Mouse (Mus musculus) midbrain, embryonic 10.5 days (tissue): ENCODE measurements around the gene C530008M17Rik. TPM values are rescaled to one million over a fixed set of nuclear protein-coding genes. Genes with fewer than 3 reads are reported as not detected.
A peak's percentile ranks its signal among the peaks of the same experiment; 100 is the strongest.

Experiments used
- DNase-seq: peaks from one replicate; pipeline ENCODE4 v3.0.0-alpha.2; 2017; ENCODE audit warnings: low spot score
- H3K27ac ChIP-seq: fragments of 300-500 bp; sonication (generic); replicated peaks from 2 replicates; pipeline ENCODE4 v1.5.1; 2016; ENCODE audit warnings: mild to moderate bottlenecking
- H3K27me3 ChIP-seq: fragments of 300-500 bp; sonication (generic); 2 replicates; pipeline ENCODE4 v1.6.1; 2016; ENCODE audit warnings: low read depth, mild to moderate bottlenecking; ENCODE audit not compliant: poor library complexity, severe bottlenecking
- H3K36me3 ChIP-seq: fragments of 300-500 bp; sonication (generic); 2 replicates; pipeline ENCODE4 v1.6.1; 2016; ENCODE audit warnings: mild to moderate bottlenecking, moderate library complexity
- H3K4me1 ChIP-seq: fragments of 300-500 bp; sonication (generic); 2 replicates; pipeline ENCODE4 v1.6.1; 2016
- H3K4me3 ChIP-seq: fragments of 300-500 bp; sonication (generic); 2 replicates; pipeline ENCODE4 v1.5.1; 2016; ENCODE audit warnings: mild to moderate bottlenecking, moderate library complexity
- H3K9me3 ChIP-seq: fragments of 300-500 bp; sonication (generic); replicated peaks from 2 replicates; pipeline ENCODE4 v1.6.1; 2016; ENCODE audit warnings: mild to moderate bottlenecking
- WGBS: fragments of 180-500 bp; shearing (Covaris S2); methylation state at CpG from one replicate; pipeline ENCODE4 v1.1.7; 2016; 5-methylcytosine and 5-hydroxymethylcytosine counted together
- polyA plus RNA-seq: library from polyadenylated mRNA; unstranded; fragments of >200 nt; fragmentation: Nextera tagmentation; extraction: Ambion mirVana; gene quantifications from 2 replicates; pipeline ENCODE4 v1.2.1, GENCODE M21; 2016

Gene C530008M17Rik
- polyA plus RNA-seq, 1 experiment from 2014 or later, result 31.5 TPM

DNA sequence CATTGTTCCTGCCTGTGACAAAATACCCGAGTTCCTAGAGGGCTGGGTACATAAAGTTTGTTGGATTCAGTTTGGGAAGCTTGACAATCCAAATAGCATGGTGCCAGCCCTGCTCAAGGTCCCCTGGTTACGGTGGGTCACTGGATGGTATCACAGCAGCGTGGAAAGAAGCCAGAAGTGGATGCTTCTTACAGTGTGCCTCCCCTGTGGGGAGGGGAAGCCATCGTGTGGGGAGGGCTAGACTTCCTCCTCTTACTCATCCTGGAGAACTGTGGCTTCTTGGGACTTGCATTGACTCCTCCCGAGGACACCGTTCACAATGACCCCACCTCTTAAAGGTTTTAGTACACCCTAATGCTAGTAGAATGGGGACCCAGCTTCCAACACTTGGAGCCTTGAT is 183.5 kb downstream of the C530008M17Rik start:
- WGBS, result 88% methylated on average over 6 of the region's 6 CpGs
- Histone ChIP-seq H3K27ac (no peak overlapping the region), H3K36me3 (peaks cover 14% of the 10 kb centered on the region; the same call in 1 of the 2 replicates), H3K9me3 (no peaks in the 10 kb centered on the region), H3K4me1 (no peaks in the 10 kb centered on the region; the same call in none of the 2 replicates), H3K4me3 (no peak overlapping the region), H3K27me3 (no peaks in the 10 kb centered on the region)
- DNase-seq, result no peak

DNA sequence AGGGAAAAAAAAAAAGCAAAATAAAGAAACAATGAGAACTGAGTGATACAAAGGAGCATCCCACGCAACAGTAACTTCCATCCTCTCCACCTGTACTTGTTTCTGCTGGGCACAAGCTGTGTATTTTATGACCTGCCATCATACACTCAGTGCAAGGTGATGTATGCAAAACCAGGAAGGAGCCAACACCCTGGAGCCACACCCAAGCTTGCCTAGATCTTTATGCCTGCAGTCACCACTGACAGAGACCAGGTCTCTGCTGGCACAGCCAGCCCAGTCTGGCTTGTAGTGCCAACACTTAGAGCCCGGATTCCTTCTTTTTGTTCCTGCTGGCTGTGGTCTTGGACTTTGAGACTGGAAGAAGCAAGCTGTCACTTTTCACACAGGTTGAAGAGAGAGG is 185.5 kb downstream of the C530008M17Rik start:
- Histone ChIP-seq H3K36me3 (peaks cover 24% of the 10 kb centered on the region; the same call in 1 of the 2 replicates), H3K4me1 (no peaks in the 10 kb centered on the region; the same call in none of the 2 replicates), H3K27me3 (no peaks in the 10 kb centered on the region), H3K9me3 (no peaks in the 10 kb centered on the region), H3K4me3 (no peak overlapping the region), H3K27ac (no peak overlapping the region)
- 90% methylated on average over 2 of the region's 2 CpGs for WGBS
- no peak for DNase-seq

DNA sequence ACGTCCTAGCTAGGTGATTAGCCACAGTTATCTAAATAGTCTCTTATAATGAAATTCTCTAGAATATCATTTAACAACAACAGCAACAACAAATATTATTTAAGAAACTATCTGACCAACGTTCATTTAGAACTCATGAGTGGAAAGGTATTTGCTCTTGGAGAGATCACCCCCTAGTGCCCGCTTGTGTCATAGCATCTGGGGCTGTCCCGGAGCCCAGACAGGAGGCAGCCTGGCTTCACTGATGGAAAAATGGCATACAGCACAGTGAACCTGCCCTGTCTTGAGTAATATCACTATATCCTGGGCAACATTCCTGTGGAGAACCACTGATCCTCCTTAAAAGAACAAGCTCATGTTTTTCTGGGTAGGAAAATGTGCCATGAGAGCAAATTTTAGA is 187.1 kb downstream of the C530008M17Rik start:
- Histone ChIP-seq H3K27ac (no peak overlapping the region), H3K4me3 (no peak overlapping the region)

DNA sequence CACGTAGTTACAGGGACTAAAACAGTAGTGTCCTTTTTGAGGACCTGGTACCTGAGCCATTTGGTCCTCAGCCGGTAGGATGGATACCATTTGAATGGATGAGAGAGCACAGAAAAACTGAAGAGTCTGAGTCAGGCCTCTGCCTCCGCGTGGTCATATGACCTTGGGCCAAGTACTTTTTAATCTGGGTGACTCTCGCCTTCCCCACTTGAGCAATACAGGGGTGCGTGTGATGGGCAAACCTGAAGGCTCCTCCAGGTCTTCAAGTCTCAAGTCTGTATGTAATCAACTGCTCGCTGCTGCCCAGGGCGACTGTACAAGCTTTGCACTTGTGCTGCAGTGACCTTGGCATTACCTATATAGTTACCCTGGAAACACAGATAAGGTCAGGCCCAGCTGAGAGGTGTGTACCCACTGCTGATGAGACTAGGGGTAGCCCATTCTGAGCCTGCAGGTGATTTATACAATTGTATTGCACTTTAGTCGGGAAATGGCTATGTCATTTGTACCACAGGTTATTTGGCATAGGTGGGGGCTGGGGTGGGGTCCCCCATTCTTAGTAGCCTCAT is 187.6 kb downstream of the C530008M17Rik start:
- no peak overlapping the region for H3K27ac ChIP-seq
- peaks cover 34% of the 10 kb centered on the region for H3K36me3 ChIP-seq
- no peaks in the 10 kb centered on the region; the same call in none of the 2 replicates for H3K4me1 ChIP-seq
- H3K9me3 ChIP-seq, result no peaks in the 10 kb centered on the region
- no peak for DNase-seq
- WGBS, result 91% methylated on average over 9 of the region's 9 CpGs
- H3K27me3 ChIP-seq, result no peaks in the 10 kb centered on the region
- H3K4me3 ChIP-seq, result no peak overlapping the region

More for the DNA sequence above, 187.1 kb downstream of the C530008M17Rik start:
- Histone ChIP-seq H3K9me3 (no peaks in the 10 kb centered on the region), H3K4me1 (no peaks in the 10 kb centered on the region; the same call in none of the 2 replicates), H3K36me3 (peaks cover 29% of the 10 kb centered on the region), H3K27me3 (no peaks in the 10 kb centered on the region)
- peak; percentile 53 for DNase-seq
- 24% methylated on average over 4 of the region's 4 CpGs for WGBS

DNA sequence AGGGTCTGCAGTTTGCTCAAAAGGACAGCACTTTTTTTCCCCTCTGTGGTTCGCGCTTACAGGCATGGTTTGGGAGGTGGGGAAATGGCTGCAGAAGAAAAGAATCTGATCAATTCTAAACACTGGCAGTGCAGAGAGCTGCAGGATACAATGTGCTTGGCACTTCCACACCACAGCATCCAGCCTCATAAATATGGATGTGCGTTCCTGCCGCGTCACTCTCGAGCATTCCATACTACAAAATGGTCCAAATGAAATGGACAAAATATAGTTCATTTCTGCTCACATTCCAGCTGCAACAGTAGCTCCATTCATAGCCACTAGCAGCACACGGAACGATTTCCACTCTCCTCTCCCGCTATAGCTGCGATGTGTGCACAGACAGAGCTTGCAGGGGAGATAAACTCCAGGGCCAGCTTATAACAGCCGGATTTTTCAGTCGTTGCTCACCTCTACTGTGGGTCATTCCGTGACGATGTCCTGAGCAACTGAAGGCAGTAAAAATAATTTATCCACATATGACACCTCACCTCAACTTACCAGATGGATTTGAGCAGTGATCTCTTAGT is 188.4 kb downstream of the C530008M17Rik start:
- 93% methylated on average over 14 of the region's 14 CpGs for WGBS

DNA sequence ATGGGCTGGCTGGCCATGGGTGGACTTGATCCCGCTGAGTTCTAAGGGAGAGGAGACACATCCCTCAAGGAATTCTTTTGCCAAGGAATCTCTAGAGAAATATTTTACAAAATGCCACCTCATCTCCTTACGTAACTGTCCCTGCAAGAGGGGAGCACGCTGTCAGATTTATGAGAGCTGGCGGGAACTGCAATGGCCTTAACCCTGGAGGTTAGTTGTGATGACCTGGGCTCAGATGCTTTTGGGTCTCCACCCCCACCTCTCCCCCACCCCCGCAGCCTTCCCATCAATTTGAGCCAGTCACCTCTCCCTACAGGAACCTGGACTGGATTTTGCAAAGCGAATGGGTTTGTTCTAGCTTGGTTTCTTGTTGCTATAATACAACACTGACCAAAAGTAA is 190.8 kb downstream of the C530008M17Rik start:
- DNase-seq, result no peak
- peaks cover 7% of the 10 kb centered on the region for H3K4me1 ChIP-seq
- no peaks in the 10 kb centered on the region for H3K9me3 ChIP-seq
- no peak overlapping the region for H3K4me3 ChIP-seq
- 92% methylated on average over 6 of the region's 6 CpGs for WGBS
- H3K27me3 ChIP-seq, result no peaks in the 10 kb centered on the region
- H3K36me3 ChIP-seq, result peaks cover 42% of the 10 kb centered on the region
- no peak overlapping the region for H3K27ac ChIP-seq

More for the DNA sequence above, 188.4 kb downstream of the C530008M17Rik start:
- Histone ChIP-seq H3K27ac (no peak overlapping the region), H3K27me3 (no peaks in the 10 kb centered on the region), H3K36me3 (peaks cover 39% of the 10 kb centered on the region), H3K4me1 (no peaks in the 10 kb centered on the region; the same call in none of the 2 replicates), H3K4me3 (no peak overlapping the region), H3K9me3 (no peaks in the 10 kb centered on the region)
- DNase-seq, result no peak

DNA sequence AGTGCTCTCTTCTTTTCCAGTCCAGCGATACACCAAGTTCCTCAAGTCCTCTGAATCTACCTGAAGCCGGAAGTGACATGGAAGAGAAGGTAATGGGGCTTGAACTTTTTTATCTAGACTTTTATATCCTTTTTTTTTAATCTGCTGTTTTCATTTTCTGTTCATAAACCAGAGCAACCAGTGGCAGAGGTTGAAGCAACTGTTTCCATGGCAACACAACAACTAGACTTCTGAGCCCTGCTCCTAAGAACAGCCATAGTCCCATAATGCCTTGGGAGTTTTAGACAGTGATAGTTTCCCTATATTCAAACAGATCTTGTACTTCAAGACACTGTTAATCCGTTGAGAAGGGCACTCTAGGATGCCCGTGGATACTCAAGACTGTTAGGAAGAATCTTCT is 195.0 kb downstream of the C530008M17Rik start:
- peaks cover 25% of the 10 kb centered on the region for H3K27me3 ChIP-seq
- no peak overlapping the region for H3K27ac ChIP-seq
- H3K4me3 ChIP-seq, result no peak overlapping the region
- H3K4me1 ChIP-seq, result peaks cover 14% of the 10 kb centered on the region
- 81% methylated on average over 4 of the region's 4 CpGs for WGBS
- no peak for DNase-seq
- no peaks in the 10 kb centered on the region for H3K9me3 ChIP-seq
- H3K36me3 ChIP-seq, result peaks cover 60% of the 10 kb centered on the region

DNA sequence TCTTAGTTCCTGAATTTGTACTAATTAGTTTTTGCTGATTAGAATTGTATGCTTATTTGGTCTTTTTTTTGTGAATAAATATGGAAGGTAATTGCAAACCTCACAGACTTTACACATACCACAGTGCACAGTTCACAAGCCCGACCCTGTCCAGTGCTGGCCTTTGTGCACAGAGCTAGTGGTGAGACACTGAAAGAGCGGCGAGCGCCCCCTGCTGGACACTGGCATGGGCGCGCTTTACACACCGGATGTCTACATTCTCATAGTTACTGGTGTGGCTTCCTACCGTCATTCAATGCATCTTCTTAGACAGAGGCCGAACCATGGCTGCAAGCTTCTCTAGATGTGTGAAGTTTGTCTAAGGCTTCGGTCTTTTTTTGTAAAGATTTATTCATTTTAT is 197.2 kb downstream of the C530008M17Rik start:
- Histone ChIP-seq H3K27me3 (peaks cover 47% of the 10 kb centered on the region), H3K4me3 (no peak overlapping the region), H3K4me1 (peaks cover 30% of the 10 kb centered on the region), H3K27ac (no peak overlapping the region), H3K36me3 (peaks cover 69% of the 10 kb centered on the region), H3K9me3 (no peaks in the 10 kb centered on the region)
- DNase-seq, result peak; percentile 88
- 15% methylated on average over 10 of the region's 10 CpGs for WGBS

DNA sequence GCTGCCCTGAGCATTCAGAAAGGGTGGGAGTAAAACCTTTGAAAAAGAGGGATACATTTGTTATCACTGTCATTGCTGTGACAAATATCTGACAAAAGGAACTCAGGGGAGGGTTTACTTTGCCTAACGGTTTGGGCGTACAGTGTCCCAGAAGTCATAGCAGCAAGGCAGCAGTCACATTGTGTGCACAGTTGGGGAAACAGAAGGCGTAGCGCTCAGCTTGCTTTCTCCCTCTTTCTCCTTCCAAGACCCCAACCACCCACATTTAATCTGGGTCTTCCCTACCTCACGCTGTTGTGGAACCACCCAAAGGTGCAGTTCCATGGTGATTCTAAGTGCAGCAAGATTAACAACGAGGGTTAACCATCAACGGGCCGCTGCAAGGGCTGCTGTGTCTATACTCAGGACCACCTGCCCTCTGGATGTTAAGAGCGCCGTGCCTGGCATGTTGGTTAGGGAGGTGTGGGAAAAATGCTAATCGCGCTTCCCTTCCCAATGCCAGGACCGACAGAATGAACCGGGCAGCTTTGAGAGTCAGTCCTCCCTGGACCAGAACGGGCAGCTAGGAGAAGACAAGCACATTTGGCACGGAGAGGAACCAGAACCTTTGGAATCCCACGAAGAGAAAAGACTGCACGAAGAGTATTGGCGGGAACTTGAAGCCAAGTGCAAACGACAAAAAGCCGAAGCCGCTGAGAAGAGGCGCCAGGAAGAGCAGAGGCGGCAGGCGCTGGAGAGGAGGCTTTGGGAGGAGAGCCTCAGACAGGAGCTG is 199.7 kb downstream of the C530008M17Rik start:
- H3K4me3 ChIP-seq, result peak overlapping the region; percentile 47
- peaks cover 76% of the 10 kb centered on the region for H3K36me3 ChIP-seq
- H3K9me3 ChIP-seq, result no peaks in the 10 kb centered on the region
- 17% methylated on average over 25 of the region's 25 CpGs for WGBS
- peaks cover 24% of the 10 kb centered on the region for H3K4me1 ChIP-seq
- H3K27me3 ChIP-seq, result peaks cover 59% of the 10 kb centered on the region
- H3K27ac ChIP-seq, result no peak overlapping the region
- peak; percentile 28 for DNase-seq

DNA sequence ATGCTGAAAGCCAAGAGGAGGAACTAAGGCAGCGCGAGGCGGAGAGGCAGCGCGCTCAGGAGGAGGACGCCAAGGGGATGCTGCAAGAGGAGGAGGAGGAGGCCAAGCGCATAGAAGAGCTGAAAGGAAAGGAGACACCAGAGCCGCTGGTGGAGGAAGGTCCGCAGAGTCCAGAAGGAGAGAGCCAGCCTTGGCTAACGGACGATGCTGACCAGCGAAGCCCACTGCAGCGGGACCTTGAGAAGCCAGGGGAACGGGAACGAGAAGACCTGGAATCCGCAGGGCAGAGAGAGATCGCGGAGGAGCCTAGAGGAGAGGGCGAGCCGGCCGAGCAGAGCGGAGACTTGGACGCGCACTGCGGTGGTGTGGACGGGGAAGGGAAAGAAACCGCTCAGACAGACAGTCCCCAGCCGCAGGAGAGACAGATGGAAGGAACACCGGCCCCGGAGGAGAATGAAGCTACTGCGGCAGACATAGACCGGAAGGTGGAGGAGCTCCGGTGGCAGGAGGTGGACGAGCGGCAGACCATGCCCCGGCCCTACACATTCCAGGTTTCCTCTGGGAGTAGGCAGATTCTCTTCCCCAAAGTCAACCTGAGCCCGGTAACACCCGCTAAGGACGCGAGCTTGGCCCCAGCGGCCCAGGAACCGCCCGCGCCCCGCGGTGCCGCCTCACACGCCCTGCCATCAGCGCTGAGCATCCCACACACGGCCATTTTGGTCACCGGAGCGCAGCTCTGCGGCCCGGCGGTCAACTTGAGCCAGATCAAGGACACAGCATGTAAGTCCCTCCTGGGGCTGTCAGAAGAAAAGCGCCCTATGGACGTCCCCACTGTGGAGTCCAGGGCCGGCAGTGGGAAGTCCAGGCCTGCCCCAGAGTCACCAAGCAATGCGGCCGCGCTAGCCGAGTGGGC is 201.0 kb downstream of the C530008M17Rik start:
- Histone ChIP-seq H3K9me3 (no peaks in the 10 kb centered on the region), H3K4me1 (peaks cover 23% of the 10 kb centered on the region), H3K36me3 (peaks cover 74% of the 10 kb centered on the region), H3K27me3 (peaks cover 59% of the 10 kb centered on the region), H3K4me3 (peak overlapping the region; percentile 47), H3K27ac (no peak overlapping the region; the same call in 1 of the 2 replicates)
- WGBS, result 6% methylated on average over 62 of the region's 62 CpGs
- DNase-seq, result peak; percentile 63

DNA sequence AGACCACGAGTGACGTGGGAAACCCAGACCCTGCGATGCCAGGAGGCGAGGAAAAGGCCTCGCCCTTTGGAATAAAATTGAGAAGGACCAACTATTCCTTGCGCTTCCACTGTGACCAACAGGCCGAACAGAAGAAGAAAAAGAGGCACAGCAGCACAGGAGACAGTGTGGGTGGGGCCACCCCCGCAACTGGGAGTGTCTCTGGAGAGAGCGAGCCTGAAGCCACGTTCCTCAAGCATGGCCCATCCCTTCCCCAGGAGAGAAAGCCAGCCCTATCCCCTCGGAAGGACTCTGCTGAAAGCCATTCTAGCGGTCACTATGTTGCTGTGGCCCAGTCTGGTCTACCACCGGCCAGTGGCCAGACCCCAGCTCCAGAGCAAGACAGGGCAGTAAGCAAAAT is 202.1 kb downstream of the C530008M17Rik start:
- H3K4me3 ChIP-seq, result no peak overlapping the region
- H3K9me3 ChIP-seq, result no peaks in the 10 kb centered on the region
- no peak overlapping the region for H3K27ac ChIP-seq
- H3K4me1 ChIP-seq, result peaks cover 23% of the 10 kb centered on the region
- H3K36me3 ChIP-seq, result peaks cover 69% of the 10 kb centered on the region
- peaks cover 59% of the 10 kb centered on the region for H3K27me3 ChIP-seq
- DNase-seq, result no peak
- WGBS, result 67% methylated on average over 13 of the region's 13 CpGs

DNA sequence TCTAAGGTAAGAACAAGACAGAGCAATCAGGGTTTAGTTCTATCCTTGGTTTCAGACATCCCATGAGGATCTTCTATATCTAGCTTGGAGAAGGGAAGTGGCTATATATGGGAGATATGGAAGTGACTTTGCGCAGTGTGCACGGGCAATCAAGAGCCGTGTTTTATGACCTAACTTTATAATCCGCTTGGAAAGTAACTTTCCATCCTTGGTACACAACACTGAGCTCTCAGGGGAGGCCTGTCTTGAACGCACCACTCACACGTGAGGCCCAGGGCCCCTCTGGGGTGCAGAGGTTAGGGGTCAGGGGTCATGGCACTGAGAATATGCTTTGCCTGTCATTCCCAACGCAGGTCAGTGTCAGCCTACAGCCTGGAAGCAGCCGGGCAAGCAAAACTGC is 210.5 kb downstream of the C530008M17Rik start:
- WGBS, result 85% methylated on average over 8 of the region's 8 CpGs
- DNase-seq, result no peak
- Histone ChIP-seq H3K27me3 (no peaks in the 10 kb centered on the region), H3K9me3 (no peaks in the 10 kb centered on the region), H3K36me3 (peaks cover 81% of the 10 kb centered on the region), H3K27ac (no peak overlapping the region), H3K4me3 (no peak overlapping the region), H3K4me1 (peaks cover 12% of the 10 kb centered on the region)
